Mouse (Mus musculus): ENCODE measurements at regions not wholly inside any gene's neighbourhood (a gene's known extent, or its start where the extent isn't known, plus 50 kb on each side); places are given as distances from the start of the nearest gene placed in this dataset.
"Not testable (repeated sequence)": the region's sequence is repeated elsewhere in the genome, so short reads cannot be mapped to it uniquely, and the experiment has no call there.

GRCm38 (mm10) chr17:48650556-48650955 lies 195.9 kb downstream of the Unc5cl start:
- DNase-seq (ENCODE audit: low read depth, low spot score): no peak

GRCm38 (mm10) chr17:48672749-48673148 lies 218.0 kb downstream of the Unc5cl start:
- no peak for DNase-seq (ENCODE audit: low read depth, low spot score)

DNA sequence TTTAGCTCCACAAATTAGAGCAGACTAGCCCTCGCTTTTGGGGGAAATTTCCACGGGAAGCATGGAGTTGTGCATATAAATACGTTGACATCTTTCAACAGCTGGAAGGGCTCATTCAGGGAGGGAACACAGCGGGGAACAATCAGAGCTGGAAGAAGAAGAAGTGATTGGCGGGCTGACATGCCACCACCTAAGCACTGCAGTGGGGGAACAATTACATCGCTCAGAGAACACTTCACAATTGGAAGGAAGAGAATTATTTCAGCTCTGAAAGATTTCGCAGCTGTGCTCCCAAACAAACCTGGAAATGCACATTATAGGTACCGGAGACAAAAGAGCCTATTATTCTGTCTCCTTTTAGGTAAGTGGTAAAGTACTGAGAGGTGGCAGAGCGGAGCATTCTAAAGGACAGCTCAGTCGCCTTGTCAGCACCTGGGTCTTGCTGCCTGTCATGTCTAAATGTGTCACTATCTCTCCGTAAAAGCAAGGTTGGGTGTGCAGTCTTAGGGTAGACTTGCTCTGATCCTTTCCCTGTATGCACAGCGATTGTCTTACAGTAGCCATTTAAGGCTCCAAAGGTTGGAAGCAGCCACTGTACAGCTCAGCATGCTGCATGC lies 223.6 kb downstream of the Unc5cl start:
- DNase-seq (ENCODE audit: low read depth, low spot score): no peak

- no peak for DNase-seq (ENCODE audit: low read depth, low spot score)
These were observed 225.6 kb downstream of the Unc5cl start for GRCm38 (mm10) chr17:48680331-48680730.

DNA sequence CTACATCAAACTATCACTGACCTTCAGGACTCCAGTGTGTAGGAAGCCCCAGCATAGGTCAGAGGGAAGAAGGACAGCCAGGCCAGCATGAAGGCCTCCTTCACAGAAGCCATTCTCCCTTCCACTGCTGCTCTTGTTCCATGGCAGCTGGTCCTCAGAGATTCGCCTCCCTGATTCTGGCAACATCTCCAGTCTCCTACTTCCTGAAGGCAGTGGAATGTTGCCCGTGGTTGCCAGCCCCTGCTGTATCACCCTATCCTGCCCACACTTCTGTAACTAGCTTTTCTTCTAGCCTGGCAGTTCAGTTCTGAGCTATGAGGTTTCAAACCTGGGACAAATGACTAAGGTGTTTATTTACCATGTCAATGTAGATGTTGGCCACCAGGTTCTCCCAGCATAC lies 234.2 kb downstream of the Unc5cl start:
- no peak for DNase-seq (ENCODE audit: low read depth, low spot score)

DNA sequence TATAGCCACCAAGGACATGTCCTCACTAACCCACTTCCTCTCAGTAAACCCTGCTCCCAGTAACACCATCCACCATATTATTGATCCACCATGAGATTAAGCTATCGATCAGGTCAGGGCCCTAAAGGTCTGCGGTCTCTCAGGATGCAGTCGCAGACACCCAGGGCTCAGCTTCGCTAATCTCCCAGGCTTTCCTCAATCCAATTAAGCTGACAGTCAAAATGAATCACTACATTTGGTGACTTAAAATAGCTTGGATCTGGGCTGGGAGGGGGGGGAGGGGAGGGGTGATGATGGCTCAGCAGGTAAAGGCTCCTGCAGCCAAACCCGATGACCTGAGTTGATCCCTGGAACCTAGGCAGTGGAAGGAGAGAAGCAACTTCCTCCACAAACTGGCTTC lies 233.7 kb upstream of the Lrfn2 start:
- peak; percentile 86 for DNase-seq (ENCODE audit: low read depth, low spot score)

GRCm38 (mm10) chr17:48700591-48700990 lies 231.6 kb upstream of the Lrfn2 start:
- no peak for DNase-seq (ENCODE audit: low read depth, low spot score)

DNA sequence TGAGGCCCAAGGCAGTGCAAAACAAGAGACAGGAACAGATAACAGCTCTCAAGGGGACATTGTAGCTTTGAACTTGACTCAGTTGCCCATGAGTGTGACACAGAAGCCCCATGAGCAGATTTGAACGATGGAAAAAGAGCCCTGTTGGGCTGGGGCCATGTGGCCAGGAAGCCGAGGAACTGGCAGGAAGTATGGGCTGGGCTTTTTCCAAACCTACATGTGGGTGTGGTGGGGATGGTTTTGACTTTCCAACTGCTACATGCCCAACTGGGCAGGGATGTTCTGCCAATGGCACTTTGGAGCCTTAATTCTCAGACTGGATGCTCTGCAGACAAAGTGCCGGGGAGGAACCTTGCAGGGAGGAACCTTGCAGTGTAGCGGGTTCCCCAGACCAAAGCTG lies 211.7 kb upstream of the Lrfn2 start:
- no peak for DNase-seq (ENCODE audit: low read depth, low spot score)

GRCm38 (mm10) chr17:48723286-48723685 lies 208.9 kb upstream of the Lrfn2 start:
- DNase-seq (ENCODE audit: low read depth, low spot score): no peak

DNA sequence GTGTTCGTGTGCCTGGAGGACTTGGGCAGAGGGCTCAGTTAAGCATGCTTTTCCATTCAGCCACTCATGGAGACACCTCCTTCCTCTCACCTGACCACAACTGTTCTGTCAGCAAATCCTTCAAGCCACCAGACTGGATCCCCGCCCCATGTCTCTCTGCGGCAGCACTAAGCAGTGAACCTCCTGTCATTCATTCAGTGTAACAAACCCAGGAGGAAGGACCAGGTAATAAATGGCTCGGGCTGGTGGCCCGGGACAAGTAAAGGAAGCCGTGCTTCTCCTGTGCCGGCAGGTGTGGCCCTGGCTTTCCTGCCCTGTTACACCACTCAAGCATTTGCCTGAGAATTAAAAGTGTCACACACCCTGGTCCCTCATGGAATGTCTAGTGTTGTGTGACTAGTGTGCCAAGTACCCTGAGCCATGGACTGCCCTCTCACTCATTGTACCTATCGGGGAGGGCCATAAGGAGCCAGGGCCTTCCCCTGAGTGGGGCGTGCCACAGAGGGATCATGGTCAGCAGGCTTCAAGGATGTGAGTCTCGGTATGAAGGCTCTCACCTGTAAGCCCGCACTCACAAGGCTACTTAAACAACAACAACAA lies 207.6 kb upstream of the Lrfn2 start:
- no peak for DNase-seq (ENCODE audit: low read depth, low spot score)

GRCm38 (mm10) chr17:48726460-48726859 lies 205.7 kb upstream of the Lrfn2 start:
- no peak for DNase-seq (ENCODE audit: low read depth, low spot score)

DNA sequence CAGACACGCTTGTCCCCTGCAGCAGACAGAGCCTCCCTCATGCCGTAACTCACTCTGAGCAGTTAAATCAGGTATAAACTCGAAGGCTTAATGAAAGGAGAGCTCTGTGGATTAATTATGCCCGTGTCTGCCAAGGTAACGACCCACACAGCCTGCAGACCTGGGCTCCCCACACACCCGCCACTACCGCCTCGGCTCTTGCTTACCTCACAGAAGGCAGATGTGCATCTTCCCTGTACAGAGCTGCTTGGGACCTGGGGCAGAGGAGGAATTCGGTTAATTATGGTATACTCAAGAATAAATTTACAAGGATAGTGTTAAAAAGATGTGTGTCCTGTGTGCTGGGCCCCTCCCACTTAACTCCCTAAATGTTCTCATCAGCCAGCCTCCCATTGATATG lies 198.4 kb upstream of the Lrfn2 start:
- no peak for DNase-seq (ENCODE audit: low read depth, low spot score)

DNA sequence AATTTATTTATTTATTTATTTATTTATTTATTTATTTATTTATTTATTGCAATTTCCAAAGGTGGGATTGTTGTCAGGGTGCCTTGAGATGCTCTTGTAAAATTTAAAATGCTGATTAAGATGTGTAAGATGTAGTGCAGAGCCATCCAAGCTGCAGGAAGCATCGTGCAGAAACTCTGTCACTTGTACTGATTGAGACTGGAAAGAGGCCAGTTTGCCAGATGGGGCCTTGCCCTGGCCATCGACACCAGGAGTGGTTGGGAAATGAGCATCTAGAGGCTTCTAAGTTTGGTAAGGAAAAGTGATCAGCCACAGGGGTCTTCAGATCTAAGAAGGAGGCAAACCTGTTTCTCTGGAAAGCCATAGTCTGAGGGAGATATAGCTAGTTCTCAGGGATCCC lies 195.0 kb upstream of the Lrfn2 start:
- DNase-seq (ENCODE audit: low read depth, low spot score): not testable (repeated sequence)

GRCm38 (mm10) chr17:48738708-48739107 lies 193.5 kb upstream of the Lrfn2 start:
- no peak for DNase-seq (ENCODE audit: low read depth, low spot score)

GRCm38 (mm10) chr17:48742769-48743405 lies 189.3 kb upstream of the Lrfn2 start:
- DNase-seq (ENCODE audit: low read depth, low spot score): no peak

- no peak for DNase-seq (ENCODE audit: low read depth, low spot score)
These were observed 162.1 kb upstream of the Lrfn2 start for GRCm38 (mm10) chr17:48770099-48770498.

DNA sequence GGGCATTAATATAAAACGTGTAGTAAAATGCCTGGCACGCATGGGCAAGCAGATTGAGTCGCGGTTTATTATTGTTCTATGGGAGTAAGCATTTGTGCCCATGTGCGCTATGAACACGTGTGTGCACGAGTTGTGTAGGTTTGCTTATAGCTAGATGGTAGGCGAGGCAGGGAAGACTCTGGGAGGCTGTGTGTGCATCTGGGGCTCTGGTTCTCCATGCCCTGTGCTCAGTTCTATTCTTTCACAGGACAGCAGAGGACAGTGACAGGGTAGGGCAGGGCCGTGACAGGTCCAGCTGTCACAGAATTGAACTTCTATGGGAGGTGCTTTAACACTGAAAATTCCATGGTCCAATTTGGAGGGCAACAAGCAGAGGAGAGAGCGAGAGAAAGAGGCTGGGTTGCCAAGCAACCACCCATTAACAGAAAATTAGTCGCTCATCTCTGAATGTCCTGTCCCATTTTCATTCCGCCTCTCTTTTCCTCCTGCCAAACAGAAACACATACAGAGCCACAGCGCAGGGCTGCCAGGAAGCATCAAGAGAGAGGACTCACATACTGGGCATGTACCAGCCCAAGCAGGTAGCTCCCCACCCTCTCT lies 160.4 kb upstream of the Lrfn2 start:
- DNase-seq (ENCODE audit: low read depth, low spot score): no peak

- no peak for DNase-seq (ENCODE audit: low read depth, low spot score)
These were observed 157.8 kb upstream of the Lrfn2 start for GRCm38 (mm10) chr17:48774172-48774890.

DNA sequence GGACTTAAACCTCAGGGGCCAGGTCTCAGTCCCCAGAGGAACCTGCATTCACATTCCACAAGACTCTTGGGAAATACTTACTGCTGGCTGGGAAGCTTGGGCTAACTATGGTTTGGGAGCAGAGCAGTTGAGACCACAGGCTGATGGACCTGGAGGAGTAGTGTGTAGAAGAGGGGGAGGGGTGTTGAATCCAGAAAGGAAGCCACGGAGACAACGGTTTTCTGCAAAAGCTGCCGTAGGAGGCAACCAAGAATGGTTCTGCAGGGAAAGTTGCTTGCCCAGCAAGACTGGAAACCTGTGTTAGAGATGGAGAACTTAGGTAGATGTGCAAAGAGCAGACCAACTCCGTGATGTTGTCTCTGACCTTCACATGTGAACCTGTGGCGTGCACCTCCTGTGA lies 156.7 kb upstream of the Lrfn2 start:
- no peak for DNase-seq (ENCODE audit: low read depth, low spot score)

DNA sequence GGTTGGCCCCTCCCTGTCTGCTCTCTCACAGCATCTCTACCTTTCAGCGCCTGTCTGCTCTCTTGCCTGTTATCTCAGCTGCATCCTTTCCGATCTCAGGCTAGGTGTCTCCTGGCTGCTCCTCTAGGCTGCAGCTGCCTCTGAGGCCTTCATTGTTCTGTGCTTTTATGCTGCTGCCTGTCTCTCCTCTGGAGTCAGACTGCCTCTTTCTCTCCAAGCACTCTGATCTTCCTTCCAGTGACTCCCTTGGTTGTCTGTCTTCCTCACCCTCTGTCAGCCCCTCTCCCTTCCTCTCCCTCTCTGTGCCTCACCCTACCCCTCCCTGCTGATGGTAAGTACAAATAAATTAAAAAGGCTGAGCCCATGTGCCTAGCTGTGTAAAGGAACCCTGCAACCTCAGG lies 155.7 kb upstream of the Lrfn2 start:
- no peak for DNase-seq (ENCODE audit: low read depth, low spot score)

- DNase-seq (ENCODE audit: low read depth, low spot score): no peak
These were observed 152.0 kb upstream of the Lrfn2 start for GRCm38 (mm10) chr17:48780217-48780616.

DNA sequence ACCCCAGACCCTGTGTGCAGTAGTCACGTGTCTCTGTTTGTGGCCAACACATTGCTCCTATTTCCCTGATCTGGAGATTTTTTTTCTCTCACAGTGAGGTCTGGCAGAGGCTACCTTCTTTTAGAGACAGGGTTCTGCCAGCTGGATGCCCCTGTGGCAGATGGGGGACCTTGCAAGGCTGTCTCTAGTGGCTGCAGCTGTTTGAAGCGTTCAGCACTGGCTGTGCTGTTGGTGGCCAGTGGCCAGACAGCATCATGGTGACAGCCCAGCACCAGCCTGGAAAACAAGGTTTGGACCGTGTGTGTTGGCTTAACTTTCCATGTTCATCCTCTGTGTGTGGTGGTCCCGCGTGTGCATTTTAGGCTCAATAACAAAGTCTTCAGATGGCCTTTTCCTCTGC lies 147.8 kb upstream of the Lrfn2 start:
- DNase-seq (ENCODE audit: low read depth, low spot score): no peak

All from retina, adult 2 months (tissue).